Mouse (Mus musculus): ENCODE results near the gene Gm960. TPM values are rescaled to one million over a fixed set of nuclear protein-coding genes. Genes with fewer than 3 reads are reported as not detected.

The Gm960 gene
- total RNA-seq, 2 experiments from 2014 or later: 2.7 to 3.0 TPM

- intact Hi-C loops (cut with DNase I): no loop called here
- no peak for DNase-seq (ENCODE audit: extremely low spot score in 1 of 2, low spot score in 2 of 2)
These were observed 62.5 kb downstream of the Gm960 start for GRCm38 (mm10) chr19:4635986-4636385.

- peak; percentile 67 to 79 for DNase-seq (ENCODE audit: extremely low spot score in 1 of 2, low spot score in 2 of 2)
- intact Hi-C loops (cut with DNase I): loop anchor here (5.0 kb wide), 1 partner anchor 113 kb away; no protein-coding TSS in a partner anchor
These were observed 69.6 kb downstream of the Gm960 start for GRCm38 (mm10) chr19:4628819-4629218.

- intact Hi-C loops (cut with DNase I): loop anchor here (5.0 kb wide), 1 partner anchor 116 kb away; no protein-coding TSS in a partner anchor
- DNase-seq (ENCODE audit: extremely low spot score in 1 of 2, low spot score in 2 of 2): no peak
These were observed 72.5 kb downstream of the Gm960 start for GRCm38 (mm10) chr19:4625829-4626535.

GRCm38 (mm10) chr19:4625179-4625828, 73.2 kb downstream of the Gm960 start, which contains the start of gene Rce1:
Rce1 (minus strand) TSS chr19:4625641.
- intact Hi-C loops (cut with DNase I): loop anchor here (5.0 kb wide), 1 partner anchor 117 kb away; no protein-coding TSS in a partner anchor
- peak; percentile 82 to 96 for DNase-seq (ENCODE audit: extremely low spot score in 1 of 2, low spot score in 2 of 2)

DNA sequence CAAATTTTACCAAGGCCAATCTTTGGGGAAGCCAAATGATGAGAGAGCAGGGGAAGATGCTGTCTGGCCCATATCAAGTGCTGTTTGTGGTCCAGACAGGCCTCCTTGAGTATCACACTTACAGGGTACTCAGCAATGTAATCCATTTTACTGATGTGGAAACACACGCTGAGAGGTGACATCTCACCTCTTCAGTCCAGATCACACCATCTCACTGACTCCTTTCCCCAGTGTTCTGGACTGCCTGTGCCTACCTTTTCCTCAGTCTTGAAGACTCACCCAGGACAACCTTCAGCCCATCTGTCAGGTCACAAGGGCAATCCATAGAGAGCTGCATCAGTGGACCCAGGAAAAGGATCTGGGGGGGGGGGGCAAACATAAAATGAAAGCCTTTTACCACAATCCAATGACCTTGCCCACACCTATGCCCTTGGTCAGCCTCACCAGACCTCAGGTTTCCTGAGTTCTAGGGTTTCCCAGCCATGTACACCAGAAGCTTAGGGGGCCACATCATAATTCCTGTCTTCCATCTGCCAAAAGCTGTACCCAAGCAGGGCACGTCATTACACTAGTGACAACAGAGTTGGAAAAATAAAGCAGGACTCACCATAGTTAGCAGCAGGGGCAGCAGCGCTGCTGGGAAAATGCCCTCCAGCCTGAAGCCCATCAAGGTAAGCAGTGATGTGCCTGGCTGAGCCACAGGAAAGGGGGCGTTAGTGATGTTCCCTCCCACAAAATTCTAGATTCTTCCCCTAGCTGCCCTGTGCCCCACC, 73.9 kb downstream of the Gm960 start:
- no peak for DNase-seq (ENCODE audit: extremely low spot score in 1 of 2, low spot score in 2 of 2)
- intact Hi-C loops (cut with DNase I): loop anchor here (5.0 kb wide), 1 partner anchor 118 kb away; no protein-coding TSS in a partner anchor

DNA sequence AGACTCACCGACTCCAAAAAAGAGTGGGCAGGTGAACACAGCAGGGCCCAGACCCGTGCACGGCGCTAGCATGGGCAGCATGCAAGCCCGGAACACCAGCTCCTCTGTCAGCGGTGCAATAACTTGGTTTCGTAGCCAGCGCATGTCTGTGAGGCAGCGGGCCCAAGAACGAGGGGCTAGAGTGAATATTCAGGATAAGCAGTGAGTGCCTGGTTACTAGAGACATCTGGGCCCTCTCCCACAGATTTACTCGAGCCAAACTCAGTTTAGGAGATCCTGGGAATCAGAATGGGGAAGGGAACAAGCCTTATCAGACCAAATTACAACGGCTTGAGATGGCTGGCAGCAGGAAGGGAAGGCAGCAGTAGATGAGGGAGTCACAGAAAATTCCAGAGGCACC, 74.5 kb downstream of the Gm960 start:
- intact Hi-C loops (cut with DNase I): no loop called here
- DNase-seq (ENCODE audit: extremely low spot score in 1 of 2, low spot score in 2 of 2): no peak

DNA sequence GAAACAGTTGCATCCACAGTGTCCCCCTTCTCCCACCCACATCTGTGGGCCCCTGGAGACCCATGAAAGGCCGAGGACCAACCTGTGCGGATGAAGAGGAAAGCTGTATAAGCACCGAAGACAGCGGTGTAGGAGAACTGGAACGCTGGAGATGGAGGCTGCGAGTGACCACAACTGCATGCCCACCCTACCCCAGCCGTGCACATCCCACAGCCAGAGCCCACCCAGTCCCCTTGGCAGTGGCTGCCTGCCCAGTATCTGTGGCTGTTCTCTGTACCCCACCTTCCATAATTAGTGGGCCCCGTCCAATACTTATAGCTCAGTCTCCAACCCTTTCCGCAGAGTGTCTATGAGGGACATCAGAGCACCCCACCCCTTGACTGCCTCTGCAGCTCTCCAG, 75.0 kb downstream of the Gm960 start:
- intact Hi-C loops (cut with DNase I): no loop called here
- DNase-seq (ENCODE audit: extremely low spot score in 1 of 2, low spot score in 2 of 2): no peak

DNA sequence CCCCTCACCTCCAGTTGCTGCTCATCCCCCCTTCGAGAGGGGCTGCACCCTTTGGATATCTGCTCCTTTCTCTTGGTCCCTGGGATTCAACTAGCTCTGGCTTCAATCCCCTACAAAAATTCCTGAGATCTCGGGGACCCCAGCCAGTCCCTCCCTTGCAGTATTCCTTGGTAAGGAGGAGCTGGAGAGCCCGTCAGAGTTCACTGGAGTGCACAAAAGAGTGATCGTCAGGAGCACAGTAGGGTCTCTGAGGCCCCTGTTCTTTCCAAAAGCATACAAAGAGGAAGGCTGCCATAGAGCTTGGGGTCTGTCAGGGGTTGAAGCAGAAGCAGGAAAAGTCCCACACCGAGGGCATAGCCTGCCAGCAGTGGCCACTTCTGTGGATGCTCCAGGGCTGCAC, 75.7 kb downstream of the Gm960 start:
- DNase-seq (ENCODE audit: extremely low spot score in 1 of 2, low spot score in 2 of 2): no peak
- intact Hi-C loops (cut with DNase I): no loop called here

DNA sequence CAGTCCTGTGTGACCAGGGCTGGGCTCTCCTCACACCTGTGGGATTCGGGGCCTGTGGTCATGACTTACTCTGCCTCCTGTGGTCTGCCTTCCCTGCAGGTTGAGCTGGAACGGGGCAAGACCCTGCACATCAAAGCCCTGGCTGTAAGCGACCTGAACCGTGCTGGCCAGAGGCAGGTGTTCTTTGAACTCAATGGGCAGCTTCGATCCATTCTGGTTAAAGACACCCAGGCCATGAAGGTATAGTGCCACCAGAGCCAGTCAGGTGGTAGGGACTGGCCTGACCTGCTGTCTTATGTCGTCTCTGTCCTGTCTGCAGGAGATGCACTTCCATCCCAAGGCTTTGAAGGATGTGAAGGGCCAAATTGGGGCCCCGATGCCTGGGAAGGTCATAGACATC, 77.7 kb downstream of the Gm960 start:
- no peak for DNase-seq (ENCODE audit: extremely low spot score in 1 of 2, low spot score in 2 of 2)
- intact Hi-C loops (cut with DNase I): no loop called here

GRCm38 (mm10) chr19:4619461-4619860, 79.0 kb downstream of the Gm960 start:
- intact Hi-C loops (cut with DNase I): loop anchor here (5.0 kb wide), 1 partner anchor 122 kb away; the partner anchor contains the start of gene 2010003K11Rik
- no peak for DNase-seq (ENCODE audit: extremely low spot score in 1 of 2, low spot score in 2 of 2)

DNA sequence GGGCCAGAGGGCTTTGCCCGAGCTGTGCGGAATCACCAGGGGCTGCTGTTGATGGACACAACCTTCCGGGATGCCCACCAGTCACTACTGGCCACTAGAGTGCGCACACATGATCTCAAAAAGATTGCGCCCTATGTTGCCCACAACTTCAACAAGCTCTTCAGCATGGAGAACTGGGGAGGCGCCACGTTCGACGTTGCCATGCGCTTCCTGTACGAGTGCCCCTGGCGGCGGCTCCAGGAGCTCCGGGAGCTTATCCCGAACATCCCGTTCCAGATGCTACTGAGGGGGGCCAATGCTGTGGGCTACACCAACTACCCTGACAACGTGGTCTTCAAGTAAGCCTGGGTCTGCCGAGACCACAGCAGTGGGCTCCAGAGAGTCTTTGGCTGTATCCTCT, 80.3 kb downstream of the Gm960 start:
- intact Hi-C loops (cut with DNase I): loop anchor here (5.0 kb wide), 1 partner anchor 121 kb away; the partner anchor contains the start of gene 2010003K11Rik
- DNase-seq (ENCODE audit: extremely low spot score in 1 of 2, low spot score in 2 of 2): no peak

DNA sequence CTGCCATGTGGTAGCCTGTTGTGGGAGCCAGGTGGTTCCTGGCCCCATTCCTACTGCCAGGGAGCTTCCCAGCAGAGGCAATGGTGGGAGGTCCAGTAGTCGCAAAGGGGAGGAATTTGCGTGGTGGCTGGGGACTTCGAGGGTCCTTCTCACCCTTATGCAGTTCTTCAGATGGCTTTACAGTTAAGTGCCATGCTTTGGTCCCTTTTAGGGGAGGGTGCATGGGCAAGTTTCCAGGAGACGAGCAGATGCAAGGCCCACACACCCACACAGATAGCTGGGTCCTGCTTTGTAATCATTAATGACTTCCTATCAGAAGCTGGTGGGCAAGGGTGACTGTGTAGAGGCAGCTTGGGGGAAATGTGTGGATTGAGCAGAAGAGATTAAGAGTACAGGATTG, 81.9 kb downstream of the Gm960 start:
- intact Hi-C loops (cut with DNase I): loop anchor here (5.0 kb wide), 1 partner anchor 119 kb away; the partner anchor contains the start of gene 2010003K11Rik
- DNase-seq (ENCODE audit: extremely low spot score in 1 of 2, low spot score in 2 of 2): no peak

DNA sequence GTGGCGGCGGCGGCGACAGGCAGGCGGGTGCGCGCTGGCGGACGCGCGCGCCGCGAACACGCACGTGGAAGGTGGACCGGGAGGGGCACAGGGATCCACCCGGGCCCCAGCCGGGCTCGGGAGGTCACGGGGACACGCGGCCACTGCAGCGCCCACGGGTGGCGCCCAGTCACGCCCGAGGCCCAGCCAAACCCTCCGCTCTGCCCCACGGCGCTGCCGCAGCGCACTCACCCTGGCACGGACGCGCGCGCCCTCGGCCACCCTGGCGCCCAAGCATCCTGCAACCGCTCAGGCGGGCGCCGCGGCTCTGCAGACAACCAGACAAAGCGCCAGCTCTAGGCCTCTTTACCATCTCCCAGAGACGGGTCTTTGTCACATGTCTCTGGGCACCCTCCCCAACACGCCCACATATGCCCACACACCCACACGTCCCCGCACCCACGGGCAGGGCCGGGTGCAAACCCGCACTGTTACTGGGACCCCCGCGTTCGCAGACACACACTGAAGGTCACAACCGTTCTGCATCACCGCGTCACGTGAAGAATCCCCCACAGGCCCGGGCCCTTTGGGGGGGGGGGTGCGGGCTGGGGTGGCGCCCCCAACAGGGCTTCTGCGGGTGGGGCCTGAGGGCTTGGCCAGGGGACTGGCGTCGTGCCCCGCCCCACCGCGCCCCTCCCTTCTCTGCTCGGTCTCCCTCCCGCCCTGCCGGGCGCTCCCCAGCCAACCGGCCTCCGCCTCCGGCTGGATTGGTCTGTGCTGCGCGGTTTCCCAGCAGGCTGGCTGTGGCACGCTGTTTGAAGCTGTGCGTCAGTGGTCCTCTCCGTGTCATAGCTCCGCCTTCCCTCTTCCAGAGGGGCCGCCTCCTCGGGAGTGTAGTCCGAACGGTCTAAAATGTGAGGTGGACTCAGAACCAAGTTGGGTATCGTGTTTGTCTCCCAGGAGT, 83.0 kb downstream of the Gm960 start, which contains the start of gene Lrfn4:
TSS of gene Lrfn4 (minus strand) at position 517 of the 943 bp plus-strand sequence.
- DNase-seq (ENCODE audit: extremely low spot score in 1 of 2, low spot score in 2 of 2): peak; percentile 89 to 95
- intact Hi-C loops (cut with DNase I): loop anchor here (5.0 kb wide), 1 partner anchor 118 kb away; the partner anchor contains the start of gene 2010003K11Rik

GRCm38 (mm10) chr19:4614305-4615150, 83.9 kb downstream of the Gm960 start:
- intact Hi-C loops (cut with DNase I): loop anchor here (5.0 kb wide), 1 partner anchor 117 kb away; the partner anchor contains the start of gene 2010003K11Rik
- DNase-seq (ENCODE audit: extremely low spot score in 1 of 2, low spot score in 2 of 2): peak in 1 of 2 experiments; percentile 66

DNA sequence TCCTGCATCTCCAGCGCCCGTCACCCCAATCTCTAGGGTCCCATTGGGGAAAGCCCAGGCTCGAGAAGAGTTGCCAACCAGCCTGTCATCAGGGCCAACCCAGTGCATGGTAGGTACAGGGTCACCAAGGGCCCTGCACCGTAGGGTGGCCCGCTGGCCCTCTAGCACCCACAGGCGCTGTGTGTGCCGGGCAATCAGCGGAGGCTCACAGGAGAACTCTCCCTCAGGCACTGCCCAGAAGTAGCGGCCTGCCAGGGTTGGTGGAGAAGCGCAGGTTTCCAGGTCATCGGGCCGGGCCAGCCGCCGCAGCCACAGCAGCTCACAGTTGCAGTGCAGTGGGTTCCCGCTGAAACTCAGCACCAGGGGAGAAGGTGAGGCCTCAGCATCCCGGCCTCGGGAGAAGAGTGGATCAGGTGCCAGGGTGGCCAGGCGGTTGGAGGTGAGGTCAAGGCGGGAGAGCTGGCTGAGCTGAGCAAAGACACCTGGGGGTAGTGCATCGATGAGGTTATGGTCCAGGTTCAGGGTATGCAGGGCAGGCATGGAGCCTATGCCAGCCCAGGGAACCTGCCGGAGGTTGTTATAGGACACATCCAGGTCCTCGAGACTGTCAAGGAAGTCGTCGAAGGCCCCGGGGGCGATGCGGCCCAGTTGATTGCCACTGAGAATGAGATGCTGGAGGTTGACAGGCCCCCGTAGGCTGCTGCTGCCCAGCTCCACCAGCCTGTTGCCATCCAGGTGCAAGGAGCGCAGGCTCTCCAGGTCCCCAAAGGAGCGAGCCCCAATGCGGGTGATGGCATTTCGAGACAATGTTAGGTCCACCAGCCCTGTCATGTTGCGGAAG, 84.8 kb downstream of the Gm960 start:
- peak in 1 of 2 experiments; percentile 44 for DNase-seq (ENCODE audit: extremely low spot score in 1 of 2, low spot score in 2 of 2)
- intact Hi-C loops (cut with DNase I): no loop called here

All from left cerebral cortex, postnatal 10 days (tissue).